Mouse (Mus musculus) natural killer cell, adult 2 months (primary cell): ENCODE data around the gene Prrg3.
A peak's percentile ranks its signal among the peaks of the same experiment; 100 is the strongest.
"Not testable (repeated sequence)": the region's sequence is repeated elsewhere in the genome, so short reads cannot be mapped to it uniquely, and the experiment has no call there.

Experiments
- DNase-seq, 2 experiments: peaks; one replicate each; pipeline ENCODE4 v3.0.0; 2022; ENCODE audit warnings: low spot score in 2 of 2

Prrg3 gene

GRCm38 (mm10) chrX:71962073-71963051 lies at the start of gene Prrg3:
Gene Prrg3, plus strand, starts transcription at chrX:71962624.
- no peak for DNase-seq

GRCm38 (mm10) chrX:71946631-71947030 lies 15.8 kb upstream of the Prrg3 start:
- peak in 1 of 2 experiments; percentile 0 for DNase-seq

GRCm38 (mm10) chrX:71958366-71958765 lies 4.1 kb upstream of the Prrg3 start:
- DNase-seq, result no peak

- DNase-seq, result no peak
Measured at GRCm38 (mm10) chrX:71963275-71963912, 970 bp downstream of the Prrg3 start.

- no peak for DNase-seq
Measured at GRCm38 (mm10) chrX:71968216-71968615, 5.8 kb downstream of the Prrg3 start.

GRCm38 (mm10) chrX:71968816-71969215 lies 6.4 kb downstream of the Prrg3 start:
- no peak for DNase-seq

GRCm38 (mm10) chrX:71971325-71971724 lies 8.9 kb downstream of the Prrg3 start:
- DNase-seq, result no peak

- no peak for DNase-seq
Measured at GRCm38 (mm10) chrX:71972686-71973085, 10.3 kb downstream of the Prrg3 start, which contains the start of gene Fate1. Gene Fate1, plus strand, starts transcription at chrX:71972986.

GRCm38 (mm10) chrX:71977681-71978080 lies 15.3 kb downstream of the Prrg3 start:
- DNase-seq, result not testable (repeated sequence)

GRCm38 (mm10) chrX:71980443-71980842 lies 18.0 kb downstream of the Prrg3 start:
- DNase-seq, result no peak

- DNase-seq, result no peak
Measured at GRCm38 (mm10) chrX:71981322-71981721, 18.9 kb downstream of the Prrg3 start.

- DNase-seq, result no peak
Measured at GRCm38 (mm10) chrX:71983205-71983604, 20.8 kb downstream of the Prrg3 start.

GRCm38 (mm10) chrX:71983775-71984174 lies 21.4 kb downstream of the Prrg3 start:
- DNase-seq, result no peak

- DNase-seq, result no peak
Measured at GRCm38 (mm10) chrX:71991549-71991948, 29.1 kb downstream of the Prrg3 start, which contains the start of gene Cnga2. Gene Cnga2, plus strand, starts transcription at chrX:71991849.

GRCm38 (mm10) chrX:71995972-71996371 lies 33.5 kb downstream of the Prrg3 start:
- no peak for DNase-seq

- DNase-seq, result no peak
Measured at GRCm38 (mm10) chrX:72009930-72010329, 47.5 kb downstream of the Prrg3 start.

- DNase-seq, result no peak
Measured at GRCm38 (mm10) chrX:72012236-72012635, 49.8 kb downstream of the Prrg3 start.

- DNase-seq, result no peak
Measured at GRCm38 (mm10) chrX:72012804-72013203, 50.4 kb downstream of the Prrg3 start.

GRCm38 (mm10) chrX:72022241-72022640 lies 59.8 kb downstream of the Prrg3 start:
- DNase-seq, result no peak
